ENCODE assay signal across 22 mouse cellular contexts in genomic region chr11:6738163-6738562, GRCm38 (mm10).
"Had no signal": no experiment of that assay in that cellular context is flagged by ENCODE, and none has a peak within 500 bp of the region (broad histone marks: within the 10 kb centered on the region; RNA-seq: fewer than 3 reads in every experiment).

No protein-coding gene starts in this region.

- ATAC-seq: intestine, postnatal 0 days; liver, embryonic 12.5 days had no signal

- H3K27ac ChIP-seq: kidney, postnatal 0 days; layer of hippocampus, adult 2 months; limb, embryonic 10.5 days; limb, embryonic 13.5 days; liver, embryonic 12.5 days; liver, embryonic 15.5 days; lung, embryonic 15.5 days; midbrain, embryonic 12.5 days; stomach, postnatal 0 days had no signal

- H3K4me3 ChIP-seq: layer of hippocampus, adult 2 months; limb, embryonic 10.5 days; limb, embryonic 13.5 days; liver, embryonic 12.5 days; liver, embryonic 15.5 days; lung, embryonic 15.5 days; megakaryocyte, embryonic 14.5 days; midbrain, embryonic 12.5 days had no signal

- H3K4me2 ChIP-seq: limb, embryonic 13.5 days; liver, embryonic 12.5 days; liver, embryonic 15.5 days; lung, embryonic 15.5 days; midbrain, embryonic 12.5 days had no signal

- H3K9ac ChIP-seq: limb, embryonic 13.5 days; liver, embryonic 12.5 days; liver, embryonic 15.5 days; lung, embryonic 15.5 days; midbrain, embryonic 12.5 days had no signal

- H3K9me3 ChIP-seq: limb, embryonic 10.5 days; limb, embryonic 13.5 days; liver, embryonic 12.5 days; liver, embryonic 15.5 days; lung, embryonic 15.5 days; megakaryocyte, embryonic 14.5 days; midbrain, embryonic 12.5 days had no signal

- H3K36me3 ChIP-seq: limb, embryonic 10.5 days; limb, embryonic 13.5 days; liver, embryonic 12.5 days; liver, embryonic 15.5 days; lung, embryonic 15.5 days; midbrain, embryonic 12.5 days had no signal

- DNase-seq: kidney, adult 2 months; kidney, postnatal 25 days; layer of hippocampus, adult 9-11 months; liver; lung, adult 18-20 months; lung, postnatal 10 days; lung, postnatal 36 days; right cerebral cortex, adult 18-20 months; right cerebral cortex, postnatal 14 days; right cerebral cortex, postnatal 4 days; thymus, postnatal 25 days had no signal

- H3K27me3 ChIP-seq: limb, embryonic 13.5 days; liver, embryonic 12.5 days; liver, embryonic 15.5 days; lung, embryonic 15.5 days; midbrain, embryonic 12.5 days had no signal

- H3K4me1 ChIP-seq: limb, embryonic 10.5 days; limb, embryonic 13.5 days; liver, embryonic 12.5 days; liver, embryonic 15.5 days; lung, embryonic 15.5 days; megakaryocyte, embryonic 14.5 days; midbrain, embryonic 12.5 days had no signal
